Mouse (Mus musculus) kidney, embryonic 16.5 days (tissue): Measurements from ENCODE around the gene Rsrc2. TPM values are rescaled to one million over a fixed set of nuclear protein-coding genes. Genes with fewer than 3 reads are reported as not detected.
"Not testable (repeated sequence)": the region's sequence is repeated elsewhere in the genome, so short reads cannot be mapped to it uniquely, and the experiment has no call there.

ENCODE experiments used
- ATAC-seq: fragments of 200-750 bp; cut with Nextera tagmentation; 2 replicates; pipeline ENCODE4 v1.8.0; 2017; ENCODE audit warnings: moderate TSS enrichment; ENCODE audit not compliant: low FRiP score, low TSS enrichment
- H3K27ac ChIP-seq: fragments of 300-500 bp; sonication (generic); 2 replicates; pipeline ENCODE4 v1.5.1; 2014; ENCODE audit warnings: low read length
- H3K27me3 ChIP-seq: fragments of 300-500 bp; sonication (generic); 2 replicates; pipeline ENCODE4 v1.6.1; 2014; ENCODE audit warnings: low read length, control low read depth, mixed read lengths; ENCODE audit not compliant: insufficient read depth
- H3K36me3 ChIP-seq: fragments of 300-500 bp; sonication (generic); 2 replicates; pipeline ENCODE4 v1.6.1; 2014; ENCODE audit warnings: low read length, control low read depth, mixed read lengths; ENCODE audit not compliant: insufficient read depth
- H3K4me1 ChIP-seq: fragments of 300-500 bp; sonication (generic); 2 replicates; pipeline ENCODE4 v1.6.1; 2014; ENCODE audit warnings: low read length, control low read depth, mixed read lengths; ENCODE audit not compliant: insufficient read depth
- H3K4me2 ChIP-seq: fragments of 300-500 bp; sonication (generic); replicated peaks from 2 replicates; pipeline ENCODE4 v1.6.1; 2014; ENCODE audit warnings: low read depth, low read length
- H3K4me3 ChIP-seq: fragments of 300-500 bp; sonication (generic); 2 replicates; pipeline ENCODE4 v1.5.1; 2014; ENCODE audit warnings: mild to moderate bottlenecking, low read length
- H3K9ac ChIP-seq: fragments of 300-500 bp; sonication (generic); replicated peaks from 2 replicates; pipeline ENCODE4 v1.6.1; 2014; ENCODE audit warnings: low read length
- H3K9me3 ChIP-seq: fragments of 300-500 bp; sonication (generic); 2 replicates; pipeline ENCODE4 v1.6.1; 2016; ENCODE audit warnings: low read length, control low read depth
- WGBS: fragments of 180-500 bp; shearing (Covaris S2); extraction: QIAGEN DNeasy Blood & Tissue Kit; methylation state at CpG from one replicate; pipeline ENCODE4 v1.1.7; 2014; 5-methylcytosine and 5-hydroxymethylcytosine counted together
- polyA plus RNA-seq: library from polyadenylated mRNA; unstranded; fragments of >200 nt; fragmentation: Nextera tagmentation; extraction: Ambion mirVana; gene quantifications from 2 replicates; pipeline ENCODE4 v1.2.1, GENCODE M21; 2015

Gene Rsrc2
- polyA plus RNA-seq, result 105 and 123 TPM in 2 replicates

DNA sequence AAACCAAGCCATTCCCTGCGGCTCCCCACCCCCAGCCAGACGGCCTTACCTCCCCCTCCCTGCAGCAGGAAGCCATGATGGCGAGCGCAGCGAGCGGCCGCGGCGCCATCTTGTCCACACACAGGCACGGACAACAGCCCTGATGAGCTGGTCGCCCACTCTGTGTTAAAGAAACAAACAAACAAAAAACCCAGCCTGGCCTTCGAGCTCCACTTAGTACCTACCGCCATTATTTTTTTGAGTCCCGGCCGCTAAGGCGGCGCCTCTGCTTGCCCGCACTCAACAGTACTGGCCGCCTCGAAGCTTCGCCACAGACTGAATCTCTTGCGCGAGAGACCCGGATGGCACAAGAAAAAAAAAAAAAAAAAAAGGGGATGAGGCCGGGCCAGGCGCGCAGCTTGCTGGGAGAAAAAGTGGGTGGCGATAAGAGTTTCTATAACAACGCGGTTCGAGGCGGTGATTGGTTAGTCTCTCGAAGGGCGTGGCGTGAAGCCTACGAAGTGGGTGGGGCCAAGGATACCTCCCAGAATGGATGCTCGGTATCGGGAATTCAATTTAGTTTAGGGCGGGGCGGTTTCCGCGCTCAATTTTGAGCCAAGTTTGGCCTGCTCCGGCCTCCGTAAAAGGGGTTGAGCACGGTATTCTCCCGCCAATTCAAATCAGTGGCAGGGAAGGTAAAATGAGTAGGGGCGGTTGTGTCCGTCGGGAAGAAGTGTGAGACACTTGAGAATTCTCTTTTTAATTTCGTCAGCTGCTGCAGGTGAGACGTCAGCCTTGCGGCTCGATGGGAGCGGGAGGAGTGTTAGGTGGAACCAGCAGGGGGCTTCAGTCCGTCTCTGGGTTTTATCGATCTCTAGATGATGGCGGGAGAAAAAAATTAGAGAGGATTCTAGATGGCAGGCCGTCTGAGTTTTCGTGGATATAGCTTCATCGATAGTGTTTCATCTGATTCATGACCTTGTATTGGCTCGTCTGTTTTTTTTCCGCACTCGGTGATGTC, at the start of gene Rsrc2, which contains the start of gene Kntc1:
Rsrc2 (minus strand) TSS at position 350 of the 1,000 bp plus-strand sequence.
Kntc1 (plus strand) TSS at position 652 of the 1,000 bp plus-strand sequence.
- under 1% methylated on average over 63 of the region's 63 CpGs for WGBS
- Histone ChIP-seq H3K36me3 (peaks cover 4% of the 10 kb centered on the region; the same call in 1 of the 2 replicates), H3K4me3 (peak within 1 kb of the TSS; percentile 87), H3K4me2 (peak within 1 kb of the TSS; percentile 68), H3K9me3 (no peaks in the 10 kb centered on the region), H3K9ac (peak within 1 kb of the TSS; percentile 95), H3K27ac (peak within 1 kb of the TSS; percentile 100), H3K4me1 (peaks cover 27% of the 10 kb centered on the region), H3K27me3 (no peaks in the 10 kb centered on the region)
- peak; percentile 97 for ATAC-seq

DNA sequence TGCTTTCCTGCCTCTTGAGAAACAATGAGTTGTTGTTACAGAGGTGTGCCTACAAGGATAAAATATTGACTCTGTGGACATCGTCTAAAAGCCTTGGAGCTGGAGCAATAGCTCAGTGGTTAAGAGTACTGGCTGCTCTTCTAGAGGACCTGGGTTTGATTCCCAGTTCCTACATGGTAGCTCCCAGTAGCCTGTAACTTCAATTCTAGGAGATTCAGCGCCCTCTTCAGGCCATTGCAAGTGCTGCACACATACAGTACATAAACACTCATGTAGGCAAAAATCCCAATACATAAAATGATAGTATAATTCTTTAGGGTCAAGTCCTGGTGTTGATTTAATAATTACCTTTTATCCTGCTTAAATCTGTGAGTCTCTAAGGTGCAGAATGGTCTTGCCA, 43.9 kb upstream of the Rsrc2 start:
- WGBS, result 83% methylated on average over 2 of the region's 2 CpGs
- no peak for ATAC-seq
- Histone ChIP-seq H3K9me3 (peaks cover 4% of the 10 kb centered on the region; the same call in 1 of the 2 replicates), H3K4me3 (no peak overlapping the region), H3K36me3 (peaks cover 49% of the 10 kb centered on the region), H3K27me3 (no peaks in the 10 kb centered on the region), H3K4me2 (no peak overlapping the region), H3K9ac (no peak overlapping the region), H3K27ac (no peak overlapping the region), H3K4me1 (no peaks in the 10 kb centered on the region)

DNA sequence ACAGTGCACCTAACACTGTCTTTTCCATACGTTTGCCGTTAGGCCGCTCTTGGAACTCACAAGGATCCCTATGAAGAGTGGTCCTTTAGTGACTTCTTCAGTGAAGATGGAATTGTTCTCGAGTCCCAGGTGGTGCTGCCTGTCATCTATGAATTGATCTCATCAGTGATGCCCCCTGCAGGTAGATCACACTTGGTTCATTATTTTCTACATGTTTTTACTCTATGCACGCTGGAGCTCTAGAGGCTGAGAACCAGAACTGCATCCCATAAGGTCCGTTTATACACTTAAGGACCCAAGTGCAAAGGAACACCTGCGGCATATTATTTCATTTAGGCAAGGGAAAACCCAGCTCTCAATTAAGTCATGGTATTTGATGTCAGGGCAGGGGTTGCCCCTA, 39.8 kb upstream of the Rsrc2 start:
- Histone ChIP-seq H3K27ac (no peak overlapping the region), H3K36me3 (peaks cover 62% of the 10 kb centered on the region), H3K27me3 (no peaks in the 10 kb centered on the region), H3K4me3 (no peak overlapping the region), H3K9ac (no peak overlapping the region), H3K4me1 (no peaks in the 10 kb centered on the region), H3K4me2 (no peak overlapping the region), H3K9me3 (peaks cover 4% of the 10 kb centered on the region; the same call in 1 of the 2 replicates)
- 92% methylated on average over 7 of the region's 7 CpGs for WGBS
- no peak for ATAC-seq

DNA sequence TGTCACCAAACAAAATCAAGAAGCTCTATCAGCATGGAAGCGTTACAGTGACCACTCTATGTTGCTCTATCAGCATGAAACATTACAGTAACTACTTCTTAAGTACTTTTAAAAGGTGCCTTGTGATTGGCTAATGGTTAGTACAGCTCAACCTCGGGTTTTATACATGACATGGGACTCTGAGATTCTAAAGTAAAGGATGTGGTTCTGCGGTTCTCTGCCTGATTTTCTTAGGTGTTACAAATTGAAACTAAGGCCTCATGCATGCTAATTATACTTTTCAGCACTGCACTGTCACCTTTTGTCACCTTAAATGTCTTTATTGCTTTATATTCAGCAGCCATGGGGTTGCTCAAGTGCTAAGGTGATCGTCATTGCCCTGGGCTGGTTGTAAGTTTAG, 32.6 kb upstream of the Rsrc2 start:
- ATAC-seq, result no peak
- peaks cover 46% of the 10 kb centered on the region for H3K36me3 ChIP-seq
- no peak overlapping the region for H3K4me2 ChIP-seq
- no peak overlapping the region for H3K27ac ChIP-seq
- H3K27me3 ChIP-seq, result no peaks in the 10 kb centered on the region
- no peaks in the 10 kb centered on the region for H3K9me3 ChIP-seq
- no peak overlapping the region for H3K9ac ChIP-seq
- WGBS, result 85% methylated on average over 4 of the region's 4 CpGs
- no peaks in the 10 kb centered on the region for H3K4me1 ChIP-seq
- H3K4me3 ChIP-seq, result no peak overlapping the region

DNA sequence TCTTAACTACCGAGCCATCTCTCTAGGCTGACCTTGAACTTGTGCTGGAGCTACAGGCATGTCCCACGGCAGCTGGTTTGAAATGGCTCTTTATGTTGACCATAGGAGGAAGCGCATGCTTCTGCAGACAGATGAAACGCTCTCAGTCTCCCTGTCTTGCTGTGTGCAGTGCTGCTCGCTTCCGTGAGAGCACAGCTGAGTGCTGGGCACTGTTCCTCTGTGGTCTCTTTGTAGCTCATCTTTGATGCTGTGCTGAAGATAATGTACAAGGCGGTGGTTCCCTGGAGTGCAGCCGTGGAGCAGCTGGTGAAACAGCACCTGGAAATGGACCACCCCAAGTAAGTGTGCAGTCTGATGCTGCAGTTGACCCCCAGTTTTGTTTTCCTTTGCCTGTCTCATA, 31.5 kb upstream of the Rsrc2 start:
- Histone ChIP-seq H3K27me3 (no peaks in the 10 kb centered on the region), H3K36me3 (peaks cover 44% of the 10 kb centered on the region), H3K9me3 (no peaks in the 10 kb centered on the region), H3K27ac (no peak overlapping the region), H3K4me2 (no peak overlapping the region), H3K4me1 (no peaks in the 10 kb centered on the region), H3K9ac (no peak overlapping the region), H3K4me3 (no peak overlapping the region)
- ATAC-seq, result no peak
- WGBS, result 93% methylated on average over 8 of the region's 8 CpGs

DNA sequence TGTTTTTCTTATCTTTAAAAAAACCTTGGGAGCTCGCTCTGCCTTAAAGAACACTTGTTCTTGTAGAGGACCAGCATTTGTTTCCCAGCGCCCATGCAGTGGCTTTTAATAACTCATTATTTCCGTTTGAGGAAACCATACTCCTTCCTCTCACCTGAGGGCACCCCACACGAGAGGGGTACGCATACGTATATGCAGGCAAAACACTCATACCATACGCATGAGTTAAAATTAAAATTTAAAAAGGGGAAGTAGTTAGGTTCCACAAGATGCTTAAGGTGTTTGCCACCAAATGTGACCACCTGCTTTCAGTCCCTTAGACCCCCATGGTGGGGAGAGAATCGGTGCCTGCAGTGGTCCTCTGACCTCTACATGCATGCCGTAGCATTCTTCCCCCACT, 24.2 kb upstream of the Rsrc2 start:
- Histone ChIP-seq H3K36me3 (peaks cover 32% of the 10 kb centered on the region), H3K4me3 (no peak overlapping the region), H3K27ac (no peak overlapping the region), H3K4me1 (no peaks in the 10 kb centered on the region), H3K9ac (no peak overlapping the region), H3K4me2 (no peak overlapping the region), H3K9me3 (no peaks in the 10 kb centered on the region), H3K27me3 (no peaks in the 10 kb centered on the region)
- no peak for ATAC-seq
- WGBS, result 93% methylated on average over 9 of the region's 9 CpGs

DNA sequence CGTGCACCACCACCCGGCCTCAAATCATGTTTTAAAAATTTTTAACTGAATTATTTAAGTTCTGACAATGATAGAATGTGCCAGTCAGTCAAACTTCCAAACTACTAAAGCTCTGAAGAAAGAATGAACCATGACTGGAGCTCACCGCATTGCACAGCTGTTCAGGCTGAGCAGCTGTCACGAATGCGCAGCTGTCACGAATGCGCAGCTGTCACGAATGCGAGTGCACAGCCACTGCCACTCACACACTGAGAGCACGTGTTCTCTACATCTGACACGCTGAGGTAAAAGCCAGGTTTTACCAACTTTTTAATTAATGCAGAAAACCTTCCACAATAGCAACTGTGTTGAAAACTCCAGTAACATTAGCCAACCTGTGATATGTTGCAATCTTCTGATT, 17.2 kb upstream of the Rsrc2 start:
- H3K36me3 ChIP-seq, result peaks cover 37% of the 10 kb centered on the region
- H3K4me1 ChIP-seq, H3K4me3 ChIP-seq, H3K27me3 ChIP-seq, H3K4me2 ChIP-seq, H3K9ac ChIP-seq, H3K27ac ChIP-seq, ATAC-seq, H3K9me3 ChIP-seq: not testable (repeated sequence)
- 94% methylated on average over 11 of the region's 11 CpGs for WGBS

DNA sequence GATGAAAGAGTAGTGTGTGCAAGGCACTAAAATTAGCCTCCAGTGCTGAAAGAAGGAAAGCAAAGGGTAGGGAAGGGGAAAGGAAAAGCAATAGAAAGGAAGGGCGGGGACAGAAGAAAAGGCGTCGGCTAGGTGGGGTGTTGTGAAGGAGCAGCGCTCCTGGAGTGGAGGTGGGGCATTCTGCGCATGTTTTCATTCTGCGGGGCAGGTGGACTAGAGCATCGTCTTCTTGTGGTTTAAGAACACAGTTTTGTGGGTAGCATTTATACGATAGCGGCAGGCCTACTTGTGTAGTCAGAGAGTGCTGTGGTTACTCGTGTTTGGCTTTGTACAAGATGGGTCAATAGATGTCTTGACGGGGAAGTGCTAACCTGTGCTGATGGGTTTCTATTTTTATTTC, 16.3 kb upstream of the Rsrc2 start:
- WGBS, result 95% methylated on average over 11 of the region's 11 CpGs
- no peaks in the 10 kb centered on the region for H3K9me3 ChIP-seq
- no peak overlapping the region for H3K4me2 ChIP-seq
- H3K27ac ChIP-seq, result no peak overlapping the region
- no peak overlapping the region for H3K4me3 ChIP-seq
- H3K4me1 ChIP-seq, result no peaks in the 10 kb centered on the region
- H3K27me3 ChIP-seq, result no peaks in the 10 kb centered on the region
- no peak overlapping the region for H3K9ac ChIP-seq
- ATAC-seq, result no peak
- peaks cover 39% of the 10 kb centered on the region; the same call in 1 of the 2 replicates for H3K36me3 ChIP-seq

DNA sequence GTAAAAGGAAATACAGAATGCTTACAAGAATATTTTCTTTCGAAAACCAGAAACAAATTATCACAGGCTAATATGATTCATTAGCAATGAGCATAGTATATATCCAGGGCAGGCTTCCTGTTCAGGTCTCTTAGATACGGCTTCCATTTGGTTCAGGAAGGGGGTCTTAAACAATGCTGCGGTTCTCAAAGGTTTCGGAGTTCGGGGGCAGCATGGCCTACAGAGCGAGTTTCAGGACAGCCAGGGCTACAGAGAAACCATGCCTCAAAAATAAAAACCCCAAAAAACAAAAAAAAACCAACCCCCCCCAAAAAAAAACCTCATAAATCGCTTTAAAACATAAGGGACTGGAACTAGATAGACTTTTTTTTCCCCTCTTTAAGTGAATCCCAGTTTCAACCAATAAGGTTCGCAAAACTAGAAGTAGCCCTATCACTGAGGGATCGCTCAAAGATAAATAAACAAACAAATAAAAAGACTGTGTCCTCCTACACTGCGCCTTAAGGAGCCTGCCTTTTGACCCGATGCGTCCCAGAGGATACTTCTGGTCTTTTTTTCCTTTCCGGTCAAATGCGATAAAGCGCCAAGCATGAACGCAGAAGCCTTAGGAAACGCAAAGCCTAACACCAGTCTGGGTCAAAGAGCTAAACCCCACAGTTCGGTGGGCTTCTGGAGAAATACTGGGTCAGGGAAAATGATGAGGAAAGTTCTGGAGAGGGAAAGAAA, 712 bp downstream of the Rsrc2 start:
- under 1% methylated on average over 18 of the region's 18 CpGs for WGBS

More for the DNA sequence above, 712 bp downstream of the Rsrc2 start:
- H3K27ac ChIP-seq, result peak overlapping the region; percentile 100
- peak overlapping the region; percentile 68 for H3K4me2 ChIP-seq
- peak overlapping the region; percentile 95 for H3K9ac ChIP-seq
- no peaks in the 10 kb centered on the region for H3K9me3 ChIP-seq
- H3K4me1 ChIP-seq, result peaks cover 27% of the 10 kb centered on the region
- no peaks in the 10 kb centered on the region for H3K27me3 ChIP-seq
- peak overlapping the region; percentile 87 for H3K4me3 ChIP-seq
- ATAC-seq, result no peak; the same call in 1 of the 2 replicates
- H3K36me3 ChIP-seq, result peaks cover 13% of the 10 kb centered on the region
